Mouse (Mus musculus) megakaryocyte, embryonic 14.5 days (primary cell): ENCODE results near the gene Dip2b.

Source experiments
- FLI1 ChIP-seq: IDR thresholded peaks from 2 replicates; pipeline ENCODE4 v1.6.1; 2012; ENCODE audit warnings: low read length, inconsistent platforms, mixed read lengths
- GATA1 ChIP-seq: IDR thresholded peaks from 3 replicates; pipeline ENCODE4 v1.6.1; 2012; ENCODE audit warnings: mixed read lengths, low read length, inconsistent platforms, borderline replicate concordance

DNA sequence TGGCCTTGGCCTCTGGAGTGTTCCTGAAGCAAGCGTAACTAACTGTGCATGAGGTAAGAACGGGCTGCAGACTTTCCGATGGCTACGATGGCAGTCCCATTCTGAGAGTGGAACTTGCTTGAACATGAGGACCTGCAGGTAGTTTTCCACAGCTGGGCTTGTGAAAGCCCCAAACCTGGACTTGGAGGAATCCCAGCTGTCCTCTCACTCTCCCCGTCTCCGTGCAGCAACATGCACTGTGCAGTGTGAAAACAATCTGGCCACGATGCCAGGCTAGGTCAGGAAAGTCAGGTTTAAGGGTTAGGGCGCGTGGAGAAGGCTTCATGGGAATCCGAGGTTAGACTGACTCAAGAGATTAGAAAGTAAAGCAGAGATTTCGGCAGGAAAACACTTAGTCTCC is 20.4 kb downstream of the Dip2b start:
- TF ChIP-seq GATA1 (no peak), FLI1 (no peak)
